Mouse (Mus musculus) stomach, embryonic 16.5 days (tissue): ENCODE results near the gene Prkca. TPM values are rescaled to one million over a fixed set of nuclear protein-coding genes. Genes with fewer than 3 reads are reported as not detected.

ENCODE experiments used
- ATAC-seq: fragments of 200-750 bp; cut with Nextera tagmentation; 2 replicates; pipeline ENCODE4 v1.8.0; 2017; ENCODE audit warnings: moderate number of reproducible peaks, moderate TSS enrichment; ENCODE audit not compliant: insufficient read depth, low FRiP score
- H3K27ac ChIP-seq: fragments of 300-500 bp; sonication (generic); 2 replicates; pipeline ENCODE4 v1.5.1; 2014; ENCODE audit warnings: low read length
- H3K27me3 ChIP-seq: fragments of 300-500 bp; sonication (generic); 2 replicates; pipeline ENCODE4 v1.6.1; 2014; ENCODE audit warnings: low read length, control low read depth, mixed read lengths; ENCODE audit not compliant: control insufficient read depth, insufficient read depth
- H3K36me3 ChIP-seq: fragments of 300-500 bp; sonication (generic); 2 replicates; pipeline ENCODE4 v1.6.1; 2014; ENCODE audit warnings: low read length; ENCODE audit not compliant: control insufficient read depth, insufficient read depth
- H3K4me1 ChIP-seq: fragments of 300-500 bp; sonication (generic); 2 replicates; pipeline ENCODE4 v1.6.1; 2014; ENCODE audit warnings: low read length, control low read depth, mixed read lengths; ENCODE audit not compliant: control insufficient read depth, insufficient read depth
- H3K4me2 ChIP-seq: fragments of 300-500 bp; sonication (generic); 2 replicates; pipeline ENCODE4 v1.6.1; 2014; ENCODE audit warnings: low read depth, low read length, mixed read lengths
- H3K4me3 ChIP-seq: fragments of 300-500 bp; sonication (generic); replicated peaks from 2 replicates; pipeline ENCODE4 v1.5.1; 2014; ENCODE audit warnings: mild to moderate bottlenecking, low read length
- H3K9ac ChIP-seq: fragments of 300-500 bp; sonication (generic); 2 replicates; pipeline ENCODE4 v1.6.1; 2014; ENCODE audit warnings: low read length
- H3K9me3 ChIP-seq: fragments of 300-500 bp; sonication (generic); replicated peaks from 2 replicates; pipeline ENCODE4 v1.6.1; 2016; ENCODE audit warnings: low read length, control low read depth; ENCODE audit not compliant: control insufficient read depth
- WGBS: fragments of 180-500 bp; shearing (Covaris S2); extraction: QIAGEN DNeasy Blood & Tissue Kit; methylation state at CpG from one replicate; pipeline ENCODE4 v1.1.7; 2014; 5-methylcytosine and 5-hydroxymethylcytosine counted together
- polyA plus RNA-seq: library from polyadenylated mRNA; unstranded; fragments of >200 nt; fragmentation: Nextera tagmentation; extraction: Ambion mirVana; gene quantifications from 2 replicates; pipeline ENCODE4 v1.2.1, GENCODE M21; 2015

The Prkca gene
- polyA plus RNA-seq, 1 experiment from 2014 or later, result 6.5 TPM

DNA sequence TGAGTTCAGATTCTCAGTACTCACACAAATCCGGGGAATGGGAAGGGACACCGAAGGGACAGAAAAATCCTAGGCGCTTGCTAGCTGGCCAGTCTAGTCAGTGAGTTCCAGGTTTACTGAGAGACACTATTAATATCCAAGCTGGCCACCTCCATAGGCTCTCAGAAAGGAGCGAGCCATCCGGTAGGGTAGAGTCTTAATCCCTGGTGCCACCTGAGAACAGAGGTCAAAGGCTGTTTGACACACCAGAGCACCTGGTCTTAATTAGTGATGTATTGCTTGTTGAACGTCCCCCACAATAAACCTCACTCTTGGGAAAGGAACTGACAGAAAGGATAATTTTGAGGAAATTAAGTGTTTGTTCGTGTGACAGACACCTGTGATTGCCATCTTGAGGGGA is 133.0 kb downstream of the Prkca start:
- 84% methylated on average over 7 of the region's 7 CpGs for WGBS
- Histone ChIP-seq H3K27me3 (no peaks in the 10 kb centered on the region), H3K9ac (no peak overlapping the region), H3K36me3 (no peaks in the 10 kb centered on the region), H3K4me2 (no peak overlapping the region), H3K27ac (no peak overlapping the region), H3K4me3 (no peak overlapping the region), H3K9me3 (no peaks in the 10 kb centered on the region), H3K4me1 (peaks cover 21% of the 10 kb centered on the region)
- ATAC-seq, result no peak

DNA sequence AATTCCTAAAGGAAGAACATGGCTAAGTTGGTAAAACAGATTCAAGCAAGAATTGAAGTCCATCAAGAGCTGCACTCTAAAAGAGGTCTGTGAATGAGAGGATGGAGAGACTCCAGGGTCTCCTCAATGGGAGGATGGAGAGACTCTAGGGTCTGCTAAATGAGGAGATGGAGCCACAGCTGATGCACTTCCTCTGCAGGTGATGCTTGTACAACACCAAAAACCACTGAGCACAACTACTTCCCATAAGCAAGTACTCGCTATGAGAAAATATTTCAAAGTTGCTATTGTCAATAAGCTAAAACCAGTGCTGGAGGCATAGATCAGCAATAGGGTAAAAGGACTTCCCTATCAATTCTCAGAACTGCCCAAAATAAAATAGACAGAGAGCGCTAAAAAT is 137.1 kb downstream of the Prkca start:
- H3K4me3 ChIP-seq, result no peak overlapping the region
- H3K4me1 ChIP-seq, result 0 out of 2 replicates have a peak, but pooled peaks cover 5% of the 10 kb centered on the region
- H3K4me2 ChIP-seq, result no peak overlapping the region
- H3K36me3 ChIP-seq, result no peaks in the 10 kb centered on the region
- no peak overlapping the region for H3K27ac ChIP-seq
- WGBS, result 92% methylated on average over 2 of the region's 2 CpGs
- no peak for ATAC-seq
- no peaks in the 10 kb centered on the region for H3K9me3 ChIP-seq
- no peaks in the 10 kb centered on the region for H3K27me3 ChIP-seq
- no peak overlapping the region for H3K9ac ChIP-seq

DNA sequence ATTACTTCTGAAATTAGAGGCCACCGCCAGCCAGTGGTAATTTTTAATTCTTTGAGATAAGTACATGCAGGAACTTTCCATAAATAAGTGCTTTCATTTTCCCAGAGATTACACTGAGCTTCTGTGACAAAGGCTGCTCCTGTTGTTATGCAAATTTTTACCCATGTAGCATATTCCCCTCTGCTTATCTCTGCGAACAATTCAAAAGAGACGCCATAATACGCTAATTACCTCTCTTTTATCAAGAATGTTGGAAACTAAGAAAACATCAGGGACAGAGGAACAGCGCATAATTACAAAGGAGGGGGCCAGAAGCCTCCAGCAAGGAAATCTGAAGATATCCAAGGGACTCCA is 138.9 kb downstream of the Prkca start:
- Histone ChIP-seq H3K36me3 (no peaks in the 10 kb centered on the region), H3K4me3 (no peak overlapping the region), H3K9me3 (no peaks in the 10 kb centered on the region), H3K27me3 (no peaks in the 10 kb centered on the region), H3K27ac (no peak overlapping the region), H3K9ac (no peak overlapping the region), H3K4me2 (no peak overlapping the region), H3K4me1 (no peaks in the 10 kb centered on the region)
- no peak for ATAC-seq
- 62% methylated on average over 5 of the region's 5 CpGs for WGBS

DNA sequence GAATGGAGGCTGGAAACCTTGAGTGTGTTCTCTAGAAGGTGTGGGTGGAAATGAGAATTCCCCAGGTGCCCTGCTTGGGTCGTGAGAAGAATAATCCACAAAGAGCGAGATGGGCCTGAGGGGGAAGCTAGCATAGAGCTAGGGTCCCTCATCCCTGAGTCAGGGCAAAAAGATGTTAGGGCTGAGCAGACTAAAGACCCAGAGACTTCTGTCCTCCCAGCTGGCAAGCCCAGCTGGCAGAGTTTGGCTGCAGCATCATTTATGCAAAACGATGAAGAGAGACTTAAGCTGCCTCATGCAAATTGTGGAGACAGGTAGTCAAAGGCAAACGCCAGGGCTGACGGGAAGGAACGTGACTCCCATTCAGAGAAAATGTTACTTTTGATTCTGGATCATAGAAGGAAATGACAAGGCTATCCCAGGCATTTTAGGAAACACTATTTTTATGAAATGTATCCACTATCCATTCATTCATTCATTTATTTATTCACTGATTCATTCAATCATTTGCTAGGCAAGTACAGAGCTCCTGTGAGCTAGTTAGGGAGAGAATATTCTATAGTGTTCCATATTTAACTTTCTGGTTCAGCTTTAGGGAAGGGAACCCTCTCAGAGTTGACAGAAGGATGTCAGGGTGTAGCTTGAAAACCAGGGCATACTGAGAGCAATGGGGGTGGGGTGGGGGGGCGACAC is 139.4 kb downstream of the Prkca start:
- ATAC-seq, result no peak
- H3K36me3 ChIP-seq, result no peaks in the 10 kb centered on the region
- no peak overlapping the region for H3K27ac ChIP-seq
- no peaks in the 10 kb centered on the region for H3K27me3 ChIP-seq
- H3K4me3 ChIP-seq, result no peak overlapping the region
- no peaks in the 10 kb centered on the region for H3K4me1 ChIP-seq
- H3K9ac ChIP-seq, result no peak overlapping the region
- 76% methylated on average over 7 of the region's 7 CpGs for WGBS
- H3K9me3 ChIP-seq, result no peaks in the 10 kb centered on the region
- H3K4me2 ChIP-seq, result no peak overlapping the region

DNA sequence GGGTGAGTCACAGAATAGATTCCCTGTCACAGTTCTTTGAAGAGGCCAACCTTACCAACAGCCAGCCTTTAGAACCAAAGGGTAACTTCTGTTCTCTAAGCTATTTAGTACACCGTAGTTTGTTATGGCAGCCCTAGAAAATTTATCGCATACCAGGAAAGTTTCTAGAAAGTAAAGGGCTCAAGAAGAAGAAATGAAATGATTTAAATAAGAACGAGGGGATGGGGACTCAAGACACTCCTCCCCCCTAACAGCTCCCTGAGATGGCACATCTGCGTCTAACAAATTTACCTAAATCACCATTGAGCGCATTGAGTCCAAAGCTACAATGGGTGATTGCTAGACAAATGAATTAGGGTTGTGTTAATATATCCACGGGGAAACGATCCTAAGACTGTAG is 140.9 kb downstream of the Prkca start:
- Histone ChIP-seq H3K4me1 (peaks cover under 1% of the 10 kb centered on the region; the same call in 1 of the 2 replicates), H3K9ac (no peak overlapping the region), H3K27me3 (no peaks in the 10 kb centered on the region), H3K4me3 (no peak overlapping the region), H3K4me2 (no peak overlapping the region), H3K36me3 (no peaks in the 10 kb centered on the region), H3K9me3 (no peaks in the 10 kb centered on the region), H3K27ac (no peak overlapping the region)
- WGBS, result 87% methylated on average over 7 of the region's 7 CpGs
- ATAC-seq, result no peak

DNA sequence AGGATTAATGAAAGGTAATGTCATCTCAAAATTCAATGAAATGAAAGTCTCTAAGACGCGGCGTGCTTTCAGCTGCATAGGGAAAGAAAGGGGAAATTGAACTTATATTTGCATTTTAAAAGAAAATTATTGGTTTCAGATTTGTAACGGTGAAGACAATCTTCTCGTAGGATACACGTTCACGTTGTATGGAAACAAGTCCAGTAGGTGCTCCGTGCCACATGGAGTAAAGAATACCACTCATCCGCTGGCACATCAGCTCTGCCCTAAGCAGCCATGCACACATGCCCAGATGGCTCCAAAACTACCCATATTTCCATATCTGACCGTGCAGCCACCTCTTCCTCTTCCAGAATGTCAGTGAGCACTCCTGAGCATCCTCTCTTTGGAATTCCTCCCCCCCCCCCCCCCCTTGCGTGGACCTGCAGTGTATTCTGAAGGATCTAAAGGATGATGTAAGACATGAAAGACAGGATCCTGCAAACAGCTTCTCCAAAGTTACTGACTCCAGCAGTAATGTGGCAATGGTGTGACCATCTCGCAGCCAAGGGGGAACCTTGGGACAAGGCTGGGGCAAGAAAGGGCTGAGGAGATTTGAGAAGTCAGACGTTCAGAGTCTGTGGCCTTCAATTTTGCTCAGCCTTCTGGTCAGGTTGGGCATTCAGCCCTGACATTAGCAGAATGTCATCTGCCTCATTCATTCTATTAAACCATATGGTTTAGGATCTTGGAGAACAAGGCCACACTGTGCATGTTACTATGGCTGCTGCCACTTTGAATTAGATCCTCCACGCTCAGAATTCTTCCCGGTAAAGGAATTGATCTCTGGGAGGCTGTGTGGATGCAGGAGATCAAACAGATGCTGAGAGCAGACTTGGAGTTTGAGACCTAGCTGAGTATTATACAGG is 142.8 kb downstream of the Prkca start:
- WGBS, result 89% methylated on average over 15 of the region's 15 CpGs
- Histone ChIP-seq H3K36me3 (no peaks in the 10 kb centered on the region), H3K9ac (no peak overlapping the region), H3K27ac (no peak overlapping the region), H3K27me3 (no peaks in the 10 kb centered on the region), H3K4me2 (no peak overlapping the region), H3K4me3 (no peak overlapping the region), H3K9me3 (no peaks in the 10 kb centered on the region), H3K4me1 (peaks cover 5% of the 10 kb centered on the region; the same call in 1 of the 2 replicates)
- ATAC-seq, result no peak

DNA sequence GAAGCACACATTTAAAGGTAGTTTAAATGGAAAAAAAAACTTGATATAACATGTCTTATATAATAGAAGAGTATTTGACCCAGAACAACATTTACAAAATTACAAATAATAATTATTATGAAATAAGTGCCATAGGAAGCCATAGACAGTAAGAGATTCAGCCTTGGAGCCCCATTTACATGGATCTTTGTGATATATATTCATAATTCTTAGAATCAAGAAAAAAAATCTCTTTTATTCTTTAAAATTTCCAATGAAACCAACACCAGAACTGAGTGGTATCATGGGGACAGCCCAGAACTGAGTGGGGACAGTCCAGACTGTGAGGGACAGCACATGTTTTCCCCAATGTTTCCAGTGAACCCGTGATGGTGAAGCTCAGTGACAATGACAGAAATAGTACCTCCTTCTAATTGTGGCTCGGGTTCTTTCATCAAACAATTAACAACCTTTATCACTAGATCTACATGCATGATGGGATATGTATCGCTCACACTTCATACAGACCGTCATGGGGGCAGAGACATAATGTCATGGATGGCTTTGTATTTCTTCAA is 144.2 kb downstream of the Prkca start:
- Histone ChIP-seq H3K9me3 (no peaks in the 10 kb centered on the region), H3K27me3 (no peaks in the 10 kb centered on the region), H3K9ac (no peak overlapping the region), H3K27ac (no peak overlapping the region), H3K4me1 (peaks cover 5% of the 10 kb centered on the region; the same call in 1 of the 2 replicates), H3K4me3 (no peak overlapping the region), H3K36me3 (no peaks in the 10 kb centered on the region), H3K4me2 (no peak overlapping the region)
- 90% methylated on average over 4 of the region's 4 CpGs for WGBS
- no peak for ATAC-seq

DNA sequence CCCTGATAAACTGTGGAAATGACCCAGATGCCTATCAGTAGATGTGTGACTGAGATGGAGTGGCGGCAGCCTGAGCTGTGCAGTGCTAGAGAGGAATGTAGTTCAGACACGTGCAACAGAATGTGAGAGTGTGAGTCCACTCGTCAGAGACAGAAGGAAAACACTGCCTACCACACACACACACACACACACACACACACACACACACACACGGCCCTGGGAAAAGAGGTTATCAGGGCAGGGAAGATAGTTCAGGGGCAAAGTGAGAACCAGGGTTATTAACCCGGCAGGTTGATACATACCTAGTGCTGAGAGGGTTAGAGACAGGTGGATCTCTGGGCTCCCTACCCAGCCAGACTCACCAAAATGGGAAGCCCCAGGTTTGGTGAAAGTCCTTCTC is 145.1 kb downstream of the Prkca start:
- Histone ChIP-seq H3K4me3 (no peak overlapping the region), H3K27me3 (no peaks in the 10 kb centered on the region), H3K4me1 (peaks cover 5% of the 10 kb centered on the region; the same call in 1 of the 2 replicates), H3K27ac (no peak overlapping the region), H3K9me3 (no peaks in the 10 kb centered on the region), H3K36me3 (no peaks in the 10 kb centered on the region), H3K4me2 (no peak overlapping the region), H3K9ac (no peak overlapping the region)
- WGBS, result 47% methylated on average over 5 of the region's 5 CpGs
- 0 out of 2 replicates have a peak, but pooled peaks have one; percentile 30 for ATAC-seq
